Mouse (Mus musculus): ENCODE data around the gene Plcg2.

The Plcg2 gene

GRCm38 (mm10) chr8:117485316-117485715 is 12.8 kb upstream of the Plcg2 start:
- DNase-seq (ENCODE audit: low spot score in 2 of 2), result no peak

DNA sequence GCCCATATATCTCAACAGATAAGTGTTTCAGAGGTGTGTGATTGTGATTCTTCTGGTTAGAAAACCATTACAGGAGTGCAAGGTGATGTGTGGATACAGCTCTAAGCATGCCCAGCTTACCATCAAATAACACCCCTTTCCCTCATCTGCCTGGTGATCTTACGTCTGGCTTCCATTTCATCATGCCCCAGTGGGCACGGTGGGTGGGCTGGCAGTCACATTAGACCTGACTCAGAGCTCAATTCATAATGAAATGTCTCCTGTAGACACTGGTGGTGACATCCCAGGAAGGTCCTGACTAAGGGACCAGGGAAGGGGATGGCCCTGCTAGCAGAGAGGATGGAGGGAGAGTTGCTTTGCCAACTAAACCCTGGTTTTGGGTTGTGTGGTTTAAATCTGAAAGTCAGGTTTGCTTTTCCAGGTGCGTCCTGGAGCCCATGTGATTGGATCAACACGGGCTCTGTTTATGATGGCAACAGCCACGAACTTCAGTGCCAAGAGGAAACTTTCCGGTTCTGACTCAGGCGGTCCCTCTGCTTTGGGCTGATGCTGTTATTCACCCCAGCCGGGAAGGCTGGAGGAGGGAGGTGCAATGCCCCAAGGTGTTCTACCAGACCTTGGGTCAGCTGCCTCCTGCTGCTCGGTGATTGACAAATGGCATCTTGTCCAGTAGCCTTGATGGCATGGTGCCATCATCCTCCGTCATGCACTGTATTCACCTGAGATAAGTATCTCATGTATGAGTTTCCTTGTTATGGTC is 9.7 kb upstream of the Plcg2 start:
- no peak for DNase-seq (ENCODE audit: low spot score in 2 of 2)

DNA sequence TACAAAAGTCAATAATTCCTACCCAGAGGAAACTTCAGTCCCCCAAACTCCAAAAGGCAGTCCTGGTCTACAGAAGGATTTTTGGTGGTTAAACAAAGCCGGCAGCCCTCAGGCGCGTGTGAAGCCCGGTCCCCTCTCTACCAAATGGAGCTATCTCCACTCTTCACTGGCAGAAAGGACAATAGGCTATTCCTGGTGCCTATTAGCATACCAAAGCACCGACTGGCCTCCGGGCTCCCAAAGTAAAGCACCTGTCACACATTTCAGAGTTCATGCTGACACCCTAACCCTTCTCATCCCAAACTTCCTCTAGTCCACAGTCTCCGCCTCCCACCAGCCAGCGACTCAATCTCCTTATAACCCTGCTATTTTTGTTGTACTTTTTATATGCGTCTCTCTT is 4.5 kb upstream of the Plcg2 start:
- no peak for DNase-seq (ENCODE audit: low spot score in 2 of 2)

DNA sequence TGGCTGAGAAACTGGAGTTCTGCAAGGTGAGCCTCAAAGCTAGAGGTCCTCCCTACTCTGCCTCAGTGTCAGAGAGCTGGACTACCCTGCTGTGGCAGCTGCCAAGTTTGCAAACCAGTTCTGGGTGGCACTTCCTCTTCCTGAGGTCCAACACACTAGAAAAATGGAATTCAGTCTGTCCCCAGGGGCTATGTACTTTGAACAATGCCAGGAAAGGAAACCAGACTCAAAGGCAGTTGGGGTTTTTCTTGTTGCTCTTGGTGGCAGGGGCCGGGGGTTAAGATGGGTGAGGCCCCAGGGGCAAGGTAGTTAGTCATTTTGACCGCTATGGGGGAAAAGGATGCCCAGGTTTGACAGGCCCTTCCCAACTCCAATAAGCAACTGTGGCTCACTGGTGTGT is 3.2 kb upstream of the Plcg2 start:
- DNase-seq (ENCODE audit: low spot score in 2 of 2), result no peak

GRCm38 (mm10) chr8:117498915-117499540 is 937 bp downstream of the Plcg2 start:
- peak; percentile 11 to 21 for DNase-seq (ENCODE audit: low spot score in 2 of 2)

GRCm38 (mm10) chr8:117500232-117500823 is 2.2 kb downstream of the Plcg2 start:
- DNase-seq (ENCODE audit: low spot score in 2 of 2), result no peak

DNA sequence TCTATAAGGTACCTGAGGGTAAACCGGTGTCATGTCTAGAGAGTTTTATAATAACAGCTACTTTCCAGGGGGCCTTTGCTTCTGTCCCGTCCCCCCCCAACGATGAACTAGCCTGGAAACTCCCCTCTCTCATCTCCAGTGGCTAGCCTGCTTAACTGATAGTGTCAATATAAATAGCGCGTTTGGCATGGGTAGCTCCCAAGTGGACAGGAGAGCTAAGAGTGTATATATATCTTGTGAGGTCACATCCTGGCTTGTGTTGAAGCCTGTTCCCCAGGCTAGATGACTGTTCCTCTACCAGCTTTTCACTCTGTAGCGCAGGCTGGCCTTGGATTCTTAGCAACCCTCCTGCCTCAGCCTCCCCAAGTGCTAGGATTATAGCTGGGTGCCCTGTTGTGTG is 3.2 kb downstream of the Plcg2 start:
- DNase-seq (ENCODE audit: low spot score in 2 of 2), result no peak

DNA sequence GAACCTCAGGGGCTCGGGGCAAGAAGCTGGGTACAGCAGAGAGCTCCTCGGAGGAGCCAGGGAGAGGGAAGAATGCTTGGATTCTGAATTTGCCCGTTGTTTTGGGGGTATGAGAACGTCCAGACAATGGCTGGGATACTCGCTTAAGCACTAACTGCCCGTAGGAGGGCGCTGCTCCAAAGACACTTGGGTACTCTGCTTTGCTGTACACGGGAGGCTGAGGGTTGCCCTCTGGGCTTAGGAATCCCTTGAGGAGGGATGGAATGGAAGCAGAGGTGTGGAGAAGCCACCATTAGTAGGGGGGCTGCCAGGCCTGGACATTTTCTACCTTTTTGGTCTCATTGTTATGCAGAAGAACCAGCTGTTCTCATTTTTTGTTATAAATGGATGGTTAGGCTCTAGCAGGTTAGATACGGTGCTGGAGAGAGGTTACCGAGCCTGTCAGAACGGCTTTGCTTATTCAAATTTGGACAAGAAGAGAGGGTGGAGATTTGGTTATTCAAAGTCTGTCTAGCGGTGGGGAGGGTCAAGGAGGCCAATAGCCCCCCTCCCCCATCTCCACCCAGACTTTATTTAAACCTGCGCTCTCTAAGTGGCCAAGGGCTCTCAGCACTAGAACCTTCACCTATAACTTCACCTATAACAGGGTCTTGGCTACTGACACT is 5.4 kb downstream of the Plcg2 start:
- DNase-seq (ENCODE audit: low spot score in 2 of 2), result no peak

- no peak for DNase-seq (ENCODE audit: low spot score in 2 of 2)
Measured at GRCm38 (mm10) chr8:117507703-117508102, 9.6 kb downstream of the Plcg2 start.

DNA sequence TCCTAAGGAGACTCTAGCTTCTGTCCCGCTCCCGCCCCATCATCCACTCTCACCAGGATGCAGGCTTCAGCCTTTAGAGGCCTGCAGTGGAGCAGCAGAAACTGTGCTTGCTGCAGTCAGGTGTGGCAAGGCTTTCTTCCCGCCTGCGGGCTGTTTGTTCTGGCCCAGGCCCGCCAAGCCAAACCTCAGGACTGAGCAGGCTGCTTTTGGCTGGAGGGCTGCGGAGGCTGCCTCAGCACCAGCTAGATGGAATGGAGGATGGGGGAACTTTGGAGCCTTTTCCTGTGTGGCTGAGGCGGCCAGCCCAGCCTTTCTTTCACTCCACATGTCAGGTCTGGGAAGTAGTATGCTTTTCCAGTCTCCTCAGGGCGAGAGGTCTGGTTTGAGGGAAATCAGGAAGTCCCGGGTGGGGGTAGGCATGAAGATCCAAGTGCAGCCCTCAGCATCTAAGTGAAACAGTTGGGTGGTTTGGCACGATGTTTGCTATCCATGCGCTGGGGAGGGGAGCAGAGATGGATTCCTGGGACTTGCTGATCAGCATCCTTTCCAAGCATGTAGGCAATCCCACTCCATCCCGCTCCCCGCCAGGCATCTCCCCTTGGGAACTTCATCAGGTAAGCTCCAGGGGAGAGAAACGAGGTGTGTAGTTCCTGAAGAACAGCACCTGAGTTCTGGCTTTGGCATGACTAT is 18.9 kb downstream of the Plcg2 start:
- no peak for DNase-seq (ENCODE audit: low spot score in 2 of 2)

DNA sequence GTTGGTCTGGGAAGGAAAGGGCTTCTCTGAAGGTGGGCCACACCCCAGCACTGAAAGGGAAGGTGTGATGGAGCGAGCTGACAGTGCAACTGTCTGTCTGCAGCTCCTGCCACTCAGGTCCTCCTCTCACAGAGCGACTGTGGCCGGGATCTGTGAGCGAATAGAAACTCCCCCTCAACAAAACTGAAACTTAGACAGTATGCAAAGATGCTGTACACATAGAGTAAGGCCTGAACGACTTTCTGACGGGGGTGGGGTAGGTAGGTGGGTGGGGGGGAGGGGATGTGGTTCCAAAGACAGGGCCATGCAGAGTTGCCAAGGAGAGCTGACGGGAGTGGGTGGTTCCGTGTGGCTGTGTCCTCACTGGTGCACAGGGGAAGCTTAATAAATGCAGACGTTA is 19.8 kb downstream of the Plcg2 start:
- DNase-seq (ENCODE audit: low spot score in 2 of 2), result no peak

DNA sequence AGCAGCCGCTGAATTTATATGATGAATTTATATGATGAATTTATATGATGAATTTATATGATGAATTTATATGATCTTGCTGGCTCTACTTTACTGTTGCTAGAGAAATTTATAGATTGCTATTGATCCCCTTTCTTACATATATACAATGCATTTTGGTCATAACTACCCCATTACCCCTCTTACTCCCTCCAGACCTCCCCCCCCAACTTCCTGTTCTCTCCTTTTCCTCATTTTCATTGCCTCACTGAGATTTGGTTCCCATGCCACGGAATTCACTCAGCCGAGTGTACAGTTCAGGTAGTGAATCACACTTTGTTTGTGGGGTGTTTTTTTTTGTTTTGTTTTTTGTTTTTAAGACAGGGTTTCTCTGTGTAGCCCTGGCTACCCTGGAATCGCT is 20.8 kb downstream of the Plcg2 start:
- DNase-seq (ENCODE audit: low spot score in 2 of 2), result no peak

- no peak for DNase-seq (ENCODE audit: low spot score in 2 of 2)
Measured at GRCm38 (mm10) chr8:117526185-117526584, 28.1 kb downstream of the Plcg2 start.

- DNase-seq (ENCODE audit: low spot score in 2 of 2), result peak; percentile 22 to 44
Measured at GRCm38 (mm10) chr8:117527983-117528382, 29.9 kb downstream of the Plcg2 start.

GRCm38 (mm10) chr8:117529177-117529576 is 31.1 kb downstream of the Plcg2 start:
- DNase-seq (ENCODE audit: low spot score in 2 of 2), result no peak

GRCm38 (mm10) chr8:117532381-117532972 is 34.4 kb downstream of the Plcg2 start:
- DNase-seq (ENCODE audit: low spot score in 2 of 2), result no peak

DNA sequence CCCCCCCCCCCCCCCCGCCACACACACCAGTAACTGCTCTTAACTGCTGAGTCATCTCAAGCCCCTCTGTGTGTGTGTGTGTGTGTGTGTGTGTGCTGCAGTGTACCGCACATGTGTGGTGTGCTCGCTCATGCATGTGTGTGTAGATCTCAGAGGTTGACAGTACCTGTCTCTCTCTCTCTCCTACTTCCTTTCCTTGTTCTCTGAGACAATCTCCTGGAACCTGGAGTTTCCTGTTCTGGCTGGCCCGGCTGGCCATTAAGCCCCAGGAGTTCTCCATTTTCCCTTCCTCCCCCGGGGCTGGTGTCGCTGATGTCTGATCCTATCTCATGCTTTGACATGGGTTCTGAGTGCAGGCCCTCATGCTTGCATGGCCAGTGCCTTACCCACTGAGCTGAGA is 38.8 kb downstream of the Plcg2 start:
- DNase-seq (ENCODE audit: low spot score in 2 of 2), result no peak

- DNase-seq (ENCODE audit: low spot score in 2 of 2), result no peak
Measured at GRCm38 (mm10) chr8:117537751-117538150, 39.7 kb downstream of the Plcg2 start.

DNA sequence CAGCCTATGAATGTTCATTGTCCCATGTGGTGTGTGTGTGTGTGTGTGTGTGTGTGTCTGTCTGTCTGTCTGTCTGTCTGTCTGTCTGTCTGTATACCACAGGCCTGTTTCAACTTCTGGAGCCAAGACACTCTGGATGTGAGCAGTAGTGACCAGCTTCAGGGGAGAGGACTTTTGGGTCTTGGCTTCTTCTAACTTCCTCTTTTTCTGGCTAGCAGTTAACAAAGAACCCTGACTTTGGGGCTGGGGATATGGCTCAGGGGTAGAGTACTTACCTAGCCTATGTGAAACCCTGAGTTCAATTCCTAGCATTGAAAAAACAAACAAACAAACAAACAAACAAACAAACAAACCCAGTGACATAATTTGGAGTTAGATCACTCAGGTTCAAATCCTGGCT is 44.9 kb downstream of the Plcg2 start:
- no peak for DNase-seq (ENCODE audit: low spot score in 2 of 2)

DNA sequence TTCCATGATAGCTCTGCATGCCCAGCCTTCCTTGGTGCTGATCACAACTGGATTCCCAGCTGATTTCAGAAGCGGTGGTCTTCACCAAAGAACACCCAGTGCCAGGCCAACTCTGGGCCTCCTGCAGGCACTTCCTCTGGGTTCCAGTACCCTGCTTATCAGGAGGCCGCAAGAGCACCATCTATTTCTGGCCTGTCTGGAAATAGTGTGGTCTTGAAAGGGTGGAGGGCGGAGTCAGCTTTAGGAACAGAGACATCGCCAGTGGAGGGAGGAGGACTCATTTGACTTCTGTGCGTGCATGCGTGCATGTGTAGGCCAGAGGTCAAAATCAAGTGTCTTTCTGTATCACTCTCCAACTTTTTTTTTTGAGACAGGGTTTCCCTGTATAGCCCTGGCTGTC is 45.7 kb downstream of the Plcg2 start:
- no peak for DNase-seq (ENCODE audit: low spot score in 2 of 2)

- DNase-seq (ENCODE audit: low spot score in 2 of 2), result no peak
Measured at GRCm38 (mm10) chr8:117545043-117545442, 47.0 kb downstream of the Plcg2 start.

- no peak for DNase-seq (ENCODE audit: low spot score in 2 of 2)
Measured at GRCm38 (mm10) chr8:117546386-117546785, 48.3 kb downstream of the Plcg2 start.

Data from spleen, postnatal 14 days (tissue).